Mouse (Mus musculus): ENCODE results near the gene Irx5.

Gene Irx5

DNA sequence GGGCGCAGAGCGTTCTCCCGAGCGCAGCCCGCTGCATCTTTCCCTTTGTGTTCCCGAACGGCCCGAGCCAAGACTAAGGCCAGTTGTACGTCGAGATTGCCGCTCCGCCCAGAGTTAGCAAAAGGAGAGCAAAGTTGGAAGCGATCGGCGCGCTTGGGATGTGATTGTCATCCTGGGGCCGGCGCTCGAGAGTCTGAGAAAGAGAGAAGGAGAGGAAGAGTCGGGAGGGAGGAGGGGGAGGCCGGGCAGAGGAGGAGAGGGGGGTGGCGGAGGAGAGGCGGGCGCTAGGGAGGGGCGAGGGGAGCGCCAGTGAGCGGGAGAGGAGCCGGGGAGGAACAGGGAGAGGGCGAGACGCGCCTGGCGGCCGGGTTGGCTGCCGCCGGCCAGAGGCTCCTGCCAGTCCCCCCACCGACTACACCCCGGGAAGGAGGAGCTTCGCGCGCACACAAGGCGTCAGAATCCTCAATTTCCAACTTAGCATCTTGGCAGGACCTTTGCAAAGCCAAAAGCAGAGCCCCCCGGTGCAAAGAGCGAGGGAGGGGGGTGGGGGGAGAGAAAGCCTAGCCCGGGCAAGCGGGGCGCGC lies at the start of gene Irx5:
Gene Irx5 (plus strand): TSS at position 228 of the 584 bp plus-strand sequence.
- no peak for DNase-seq (ENCODE audit: low read depth)

DNA sequence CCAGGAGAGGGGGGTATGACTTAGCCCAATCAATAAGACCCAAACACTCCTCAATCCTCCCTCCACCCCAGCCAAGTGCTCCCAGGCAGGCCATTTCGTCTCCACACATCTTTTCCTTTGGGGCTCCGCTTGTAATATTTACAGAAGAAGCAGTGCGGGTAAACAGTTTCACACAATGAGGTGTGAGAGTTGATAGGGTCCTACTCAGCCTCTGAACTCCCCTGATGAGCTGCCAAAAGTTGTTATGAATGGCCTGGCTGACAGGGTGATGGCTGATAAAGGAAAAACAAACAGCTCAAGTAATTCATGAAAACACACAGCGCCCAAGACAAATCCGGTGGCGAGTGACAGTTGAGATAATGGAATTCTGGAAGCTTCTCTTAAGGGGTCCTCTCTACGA lies 45.2 kb upstream of the Irx5 start:
- no peak for DNase-seq (ENCODE audit: low read depth)

DNA sequence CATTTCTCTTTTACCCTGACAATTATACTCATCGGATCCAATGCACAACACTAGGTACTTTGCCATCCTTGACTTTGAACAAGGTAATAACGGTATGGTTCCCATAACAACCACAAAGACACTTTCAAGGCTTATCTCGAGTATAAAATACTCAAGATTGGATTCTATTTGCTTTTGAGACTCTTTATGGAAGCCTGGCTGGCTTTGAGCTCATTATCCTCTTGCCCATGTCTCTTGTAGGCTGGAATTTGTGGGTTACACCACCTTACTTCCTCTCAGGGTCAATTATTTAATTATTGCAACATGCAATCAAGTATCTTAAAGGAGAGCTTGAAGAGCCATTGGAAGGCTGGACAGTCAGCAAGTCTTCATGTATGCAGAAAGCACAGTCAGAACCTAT lies 43.7 kb upstream of the Irx5 start:
- no peak for DNase-seq (ENCODE audit: low read depth)

GRCm38 (mm10) chr8:92323751-92324150 lies 33.7 kb upstream of the Irx5 start:
- DNase-seq (ENCODE audit: low read depth) = no peak

DNA sequence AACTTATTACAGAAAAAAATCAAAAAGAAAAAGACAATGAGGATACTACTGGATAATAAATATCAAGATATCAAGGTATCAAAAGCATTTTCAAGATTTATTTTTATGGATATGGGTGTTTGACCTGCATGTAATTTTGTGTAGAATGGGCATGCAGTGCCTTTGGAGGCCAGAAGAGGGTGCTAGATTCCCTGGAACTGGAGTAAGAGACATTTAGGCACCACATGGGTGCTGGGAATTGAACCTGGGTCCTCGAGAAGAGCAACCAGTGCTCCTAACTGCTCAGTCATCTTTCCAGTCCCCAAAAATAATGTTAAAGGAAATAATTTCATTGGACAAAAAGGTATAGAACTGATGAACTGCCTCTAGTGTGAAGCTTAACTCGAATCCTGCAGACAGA lies 30.2 kb upstream of the Irx5 start:
- no peak for DNase-seq (ENCODE audit: low read depth)

GRCm38 (mm10) chr8:92329273-92329672 lies 28.2 kb upstream of the Irx5 start:
- DNase-seq (ENCODE audit: low read depth) = peak; percentile 48

DNA sequence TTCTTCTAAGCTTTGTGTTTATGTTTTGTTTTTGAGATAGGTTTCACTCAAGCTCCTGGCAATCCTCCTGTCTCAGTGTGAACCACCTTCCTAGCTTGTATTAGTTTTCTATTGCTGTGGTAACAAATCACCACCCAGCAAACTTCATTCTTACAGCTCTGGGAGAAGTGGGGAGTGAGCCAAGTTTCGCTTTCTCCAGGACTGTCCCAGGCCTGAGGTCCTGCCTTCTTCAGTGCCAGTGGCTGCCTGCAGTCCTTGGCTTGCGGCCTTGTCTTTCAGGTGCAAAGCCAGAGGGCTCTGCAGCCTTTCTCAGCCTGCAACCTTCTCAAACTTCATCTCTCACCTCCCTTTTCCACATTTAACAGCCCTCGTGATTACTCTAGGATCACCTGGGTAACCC lies 25.6 kb upstream of the Irx5 start:
- DNase-seq (ENCODE audit: low read depth) = no peak

DNA sequence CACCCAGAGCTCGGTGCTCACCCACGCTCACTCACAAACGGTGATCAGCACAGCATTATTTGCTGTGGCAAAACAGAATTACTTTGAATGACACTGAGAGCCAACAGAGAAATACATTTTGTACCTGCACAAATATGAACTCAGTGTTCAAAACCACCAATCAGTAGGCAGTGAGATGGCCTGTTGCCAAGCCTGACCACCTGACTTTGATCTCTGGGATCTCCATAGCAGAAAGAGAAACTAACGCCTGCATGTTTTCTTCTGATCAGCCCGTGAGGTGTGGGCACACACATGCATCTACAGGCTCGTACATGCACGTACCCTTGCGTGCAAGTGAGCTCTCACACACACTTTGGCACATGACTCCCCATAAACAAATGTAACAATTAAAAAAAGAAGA lies 24.0 kb upstream of the Irx5 start:
- no peak for DNase-seq (ENCODE audit: low read depth)

- DNase-seq (ENCODE audit: low read depth) = no peak
Observed at GRCm38 (mm10) chr8:92335079-92335478, 22.3 kb upstream of the Irx5 start.

- no peak for DNase-seq (ENCODE audit: low read depth)
Observed at GRCm38 (mm10) chr8:92336041-92336440, 21.4 kb upstream of the Irx5 start.

- DNase-seq (ENCODE audit: low read depth) = no peak
Observed at GRCm38 (mm10) chr8:92343544-92343943, 13.9 kb upstream of the Irx5 start.

DNA sequence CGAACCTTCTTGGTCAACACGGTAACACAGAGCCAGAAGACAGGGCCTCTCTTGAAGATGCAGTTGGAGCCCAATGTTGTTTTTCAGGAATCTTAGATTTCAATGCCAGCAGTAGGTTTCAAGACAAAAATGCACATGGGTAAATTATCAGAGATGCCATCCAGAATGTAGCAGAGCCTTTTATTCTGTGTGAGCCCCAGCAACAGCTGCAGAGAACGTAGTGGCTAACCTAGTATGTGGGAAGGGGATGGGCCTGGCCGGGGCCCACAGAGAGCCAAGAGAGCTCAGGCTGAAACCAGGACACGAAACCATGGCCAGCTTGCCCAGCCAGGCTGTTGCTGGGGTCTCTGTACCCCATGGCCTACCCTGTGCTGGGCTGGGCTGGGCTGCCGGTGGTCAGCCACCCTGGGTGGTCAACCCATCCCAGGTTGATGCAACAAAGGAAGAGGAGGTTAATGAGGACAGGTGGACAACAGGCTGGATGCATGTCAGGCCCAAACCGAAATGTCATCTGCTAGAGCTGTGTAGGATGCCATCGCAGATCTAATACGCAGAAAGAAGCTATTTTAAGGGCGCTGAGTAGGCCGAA lies 7.4 kb upstream of the Irx5 start:
- no peak for DNase-seq (ENCODE audit: low read depth)

DNA sequence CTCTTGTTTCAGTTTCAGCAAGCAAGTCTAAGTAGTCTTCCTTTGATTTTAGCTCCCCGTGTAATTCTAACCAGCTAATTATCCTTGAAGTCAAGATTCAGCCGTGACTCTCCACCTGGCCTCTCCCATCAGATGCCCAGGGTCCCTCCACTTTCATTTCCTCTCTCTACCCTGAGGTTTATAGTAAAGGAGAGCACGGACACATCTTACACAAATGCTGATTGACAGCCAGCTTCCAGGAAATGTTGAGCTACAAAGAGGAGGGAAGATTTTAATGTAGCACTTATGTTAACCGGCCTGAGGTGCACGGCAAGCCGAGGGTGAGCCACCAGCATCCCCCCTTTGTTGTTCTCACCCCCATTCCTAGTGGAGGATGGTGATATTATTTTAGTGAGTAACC lies 4.0 kb upstream of the Irx5 start:
- DNase-seq (ENCODE audit: low read depth) = peak; percentile 49

GRCm38 (mm10) chr8:92354536-92355482 lies 2.6 kb upstream of the Irx5 start:
- DNase-seq (ENCODE audit: low read depth) = peak; percentile 64

GRCm38 (mm10) chr8:92355701-92356612 lies 1.5 kb upstream of the Irx5 start:
- DNase-seq (ENCODE audit: low read depth) = peak; percentile 98

GRCm38 (mm10) chr8:92356613-92357375 lies 631 bp upstream of the Irx5 start:
- no peak for DNase-seq (ENCODE audit: low read depth)

GRCm38 (mm10) chr8:92358141-92358999 lies 945 bp downstream of the Irx5 start:
- DNase-seq (ENCODE audit: low read depth) = no peak

DNA sequence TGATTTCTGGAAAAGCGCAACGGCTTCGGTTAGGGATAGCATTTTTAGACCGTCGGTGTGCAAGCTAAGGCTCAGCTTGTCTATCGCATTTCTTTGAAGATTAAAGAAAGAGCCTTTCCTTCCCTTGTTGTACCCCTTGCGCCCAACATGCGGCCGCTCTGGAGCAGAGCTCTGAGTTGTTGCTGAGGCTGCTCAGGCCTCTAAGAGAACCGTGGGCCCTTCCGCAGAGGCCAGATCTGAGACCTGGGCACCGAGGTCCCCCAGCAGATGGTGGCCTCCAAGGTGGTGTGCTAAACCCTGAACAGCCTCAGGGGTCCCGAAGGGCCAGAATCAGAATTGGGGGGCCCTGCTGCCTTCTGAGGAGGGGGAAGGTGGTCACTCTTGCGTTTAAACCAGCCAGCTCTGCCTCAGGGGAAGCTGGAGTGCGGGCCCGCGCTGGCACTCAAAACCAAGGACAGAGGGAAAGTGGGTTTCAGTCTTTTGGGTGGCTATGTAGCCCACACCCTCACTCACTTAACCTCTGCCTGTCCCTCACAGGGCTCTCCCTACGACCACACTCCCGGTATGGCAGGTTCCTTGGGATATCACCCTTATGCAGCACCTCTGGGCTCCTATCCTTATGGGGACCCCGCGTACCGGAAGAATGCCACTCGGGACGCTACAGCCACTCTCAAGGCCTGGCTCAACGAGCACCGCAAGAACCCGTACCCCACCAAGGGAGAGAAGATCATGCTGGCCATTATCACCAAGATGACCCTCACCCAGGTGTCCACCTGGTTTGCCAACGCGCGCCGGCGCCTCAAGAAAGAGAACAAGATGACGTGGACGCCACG lies 1.8 kb downstream of the Irx5 start:
- DNase-seq (ENCODE audit: low read depth) = no peak

DNA sequence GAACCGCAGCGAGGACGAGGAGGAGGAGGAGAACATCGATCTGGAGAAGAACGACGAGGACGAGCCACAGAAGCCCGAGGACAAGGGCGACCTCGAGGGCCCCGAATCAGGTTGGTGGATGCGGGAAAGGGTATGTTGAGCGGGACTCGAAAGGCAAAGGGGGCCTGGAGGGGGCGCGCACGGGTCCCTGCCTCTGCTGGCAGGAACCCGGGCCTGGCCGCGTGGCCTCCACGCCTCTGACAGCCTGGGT lies 2.3 kb downstream of the Irx5 start:
- DNase-seq (ENCODE audit: low read depth) = no peak
